Mouse (Mus musculus): Measurements from ENCODE around the gene 2610528J11Rik.

The 2610528J11Rik gene

GRCm38 (mm10) chr4:118542510-118543157, 15.8 kb downstream of the 2610528J11Rik start:
- no peak for DNase-seq (ENCODE audit: low spot score in 2 of 2)

GRCm38 (mm10) chr4:118543158-118543530, 16.3 kb downstream of the 2610528J11Rik start:
- DNase-seq (ENCODE audit: low spot score in 2 of 2): no peak

DNA sequence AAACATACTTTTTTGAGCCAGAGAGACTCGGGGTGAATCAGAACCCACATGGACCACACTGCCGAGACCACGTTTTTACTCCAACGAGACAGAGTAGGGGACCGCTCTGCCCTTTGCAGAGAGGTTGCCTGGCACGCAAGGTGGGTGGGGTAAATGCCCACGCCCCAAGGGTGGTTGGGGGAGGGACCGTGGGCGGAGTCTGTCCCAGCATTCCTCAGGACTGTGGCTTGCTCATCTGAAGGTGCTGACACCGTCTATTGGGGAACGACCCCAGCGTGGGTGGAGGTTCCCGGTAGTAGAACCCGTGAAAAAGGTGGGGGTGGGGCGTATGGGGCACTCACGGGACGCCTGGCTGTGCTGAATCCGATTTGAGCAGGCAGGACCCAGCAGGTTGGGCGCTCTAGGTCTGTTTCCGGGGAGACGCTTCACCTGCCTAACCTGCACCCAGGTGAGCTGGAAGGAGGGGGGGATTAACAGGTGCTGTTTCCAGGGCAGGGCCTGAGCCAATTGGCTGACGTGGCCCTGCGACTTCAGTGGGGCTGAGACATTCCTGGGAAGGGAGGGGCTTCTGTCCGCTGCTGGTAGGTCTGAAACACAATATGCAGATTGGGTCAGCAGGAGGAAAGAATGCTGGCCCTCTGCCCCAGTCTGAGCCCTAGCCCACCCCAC, 16.9 kb downstream of the 2610528J11Rik start, which contains the start of gene Tmem125:
Tmem125 (minus strand) TSS at position 453 of the 669 bp plus-strand sequence.
- no peak for DNase-seq (ENCODE audit: low spot score in 2 of 2)

DNA sequence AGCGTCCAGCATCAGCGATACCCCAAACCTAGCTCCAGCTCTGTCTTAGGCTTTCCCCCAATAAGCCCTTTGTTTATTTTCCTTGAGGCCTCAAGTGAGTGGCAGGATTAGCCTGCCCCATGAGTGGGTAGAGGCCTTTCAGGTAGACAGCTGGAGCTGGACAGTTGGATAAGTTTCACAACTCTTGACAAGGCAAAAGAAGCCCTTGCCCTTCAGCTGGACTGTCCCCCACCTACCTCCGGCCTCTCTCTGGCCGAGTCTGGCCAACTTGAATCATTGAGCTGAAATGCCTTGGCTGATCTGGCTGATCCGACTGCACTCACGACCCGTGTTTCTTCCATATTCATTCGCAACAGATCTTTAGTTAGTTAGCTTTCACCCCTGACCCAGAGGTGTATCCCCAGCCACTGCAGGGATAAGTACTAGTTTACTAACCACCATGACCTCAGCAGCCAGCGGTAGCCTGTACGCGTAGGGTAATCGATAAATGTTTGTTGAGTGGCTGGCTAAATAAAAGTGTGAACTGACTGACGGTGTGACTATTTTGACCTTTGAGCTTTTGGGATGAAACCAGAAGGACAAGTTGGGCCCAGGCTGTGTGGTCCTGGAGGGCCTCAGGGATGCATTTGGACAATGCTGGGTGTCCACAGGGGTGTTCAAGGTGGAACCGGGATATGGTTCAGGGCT, 17.8 kb downstream of the 2610528J11Rik start:
- no peak for DNase-seq (ENCODE audit: low spot score in 2 of 2)

GRCm38 (mm10) chr4:118547424-118548129, 20.8 kb downstream of the 2610528J11Rik start:
- DNase-seq (ENCODE audit: low spot score in 2 of 2): peak; percentile 64 to 81

DNA sequence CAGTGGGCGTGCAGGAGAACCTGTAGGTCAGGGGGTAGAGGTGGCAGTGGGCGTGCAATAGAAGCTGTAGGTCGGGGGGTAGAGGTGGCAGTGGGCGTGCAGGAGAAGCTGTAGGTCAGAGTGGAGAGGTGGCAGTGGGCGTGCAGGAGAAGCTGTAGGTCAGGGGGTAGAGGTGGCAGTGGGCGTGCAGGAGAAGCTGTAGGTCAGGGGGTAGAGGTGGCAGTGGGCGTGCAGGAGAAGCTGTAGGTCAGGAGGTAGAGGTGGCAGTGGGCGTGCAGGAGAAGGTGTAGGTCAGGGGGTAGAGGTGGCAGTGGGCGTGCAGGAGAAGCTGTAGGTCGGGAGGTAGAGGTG, 21.3 kb downstream of the 2610528J11Rik start:
- DNase-seq (ENCODE audit: low spot score in 2 of 2): peak; percentile 30 to 37

- DNase-seq (ENCODE audit: low spot score in 2 of 2): no peak
These were observed 26.3 kb downstream of the 2610528J11Rik start for GRCm38 (mm10) chr4:118553039-118553649.

GRCm38 (mm10) chr4:118564062-118564925, 37.5 kb downstream of the 2610528J11Rik start:
- no peak for DNase-seq (ENCODE audit: low spot score in 2 of 2)

DNA sequence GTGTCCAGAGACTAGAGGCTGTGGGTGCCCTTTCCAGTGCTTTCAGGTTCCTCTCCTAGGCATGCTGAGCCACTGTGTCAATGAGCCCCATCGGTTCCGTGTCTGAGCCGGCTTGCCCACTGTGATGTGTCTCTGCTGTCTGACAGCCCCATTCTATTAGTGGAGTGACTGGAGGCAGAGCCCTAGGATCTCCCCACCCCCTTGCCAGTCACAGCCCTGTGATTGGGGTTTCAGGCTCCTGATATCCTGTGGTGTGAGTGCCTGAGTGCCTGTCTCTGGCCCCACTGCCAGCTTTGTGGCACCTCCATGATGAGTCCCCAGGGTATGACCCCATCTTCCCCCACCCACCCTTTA, 38.1 kb downstream of the 2610528J11Rik start:
- DNase-seq (ENCODE audit: low spot score in 2 of 2): no peak

- DNase-seq (ENCODE audit: low spot score in 2 of 2): no peak
These were observed 39.4 kb downstream of the 2610528J11Rik start for GRCm38 (mm10) chr4:118566161-118566676.

- DNase-seq (ENCODE audit: low spot score in 2 of 2): peak; percentile 24 to 41
These were observed 41.9 kb downstream of the 2610528J11Rik start for GRCm38 (mm10) chr4:118568709-118569108.

- no peak for DNase-seq (ENCODE audit: low spot score in 2 of 2)
These were observed 42.5 kb downstream of the 2610528J11Rik start for GRCm38 (mm10) chr4:118569320-118569719.

- DNase-seq (ENCODE audit: low spot score in 2 of 2): no peak
These were observed 44.6 kb downstream of the 2610528J11Rik start for GRCm38 (mm10) chr4:118571441-118571840.

DNA sequence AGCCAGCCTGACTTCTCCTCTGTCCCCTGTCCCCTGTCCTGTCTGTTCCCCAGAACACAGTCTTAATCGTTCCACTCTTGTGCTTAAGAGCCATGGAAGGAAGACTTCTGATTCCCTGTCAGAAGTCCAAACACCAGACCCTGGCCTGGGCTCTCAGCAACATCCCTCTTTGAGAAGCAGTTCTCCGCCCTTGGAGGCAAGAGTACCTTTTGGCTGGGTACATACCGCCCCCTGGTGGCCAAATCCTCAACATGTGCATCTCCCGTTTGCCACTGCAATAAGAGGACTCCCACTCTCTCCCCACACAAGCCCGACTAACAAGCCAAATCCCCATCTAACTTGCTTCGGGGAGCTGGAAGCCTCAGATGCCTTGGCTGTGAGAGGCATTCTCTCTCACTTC, 49.3 kb downstream of the 2610528J11Rik start:
- DNase-seq (ENCODE audit: low spot score in 2 of 2): peak; percentile 51 to 69

DNA sequence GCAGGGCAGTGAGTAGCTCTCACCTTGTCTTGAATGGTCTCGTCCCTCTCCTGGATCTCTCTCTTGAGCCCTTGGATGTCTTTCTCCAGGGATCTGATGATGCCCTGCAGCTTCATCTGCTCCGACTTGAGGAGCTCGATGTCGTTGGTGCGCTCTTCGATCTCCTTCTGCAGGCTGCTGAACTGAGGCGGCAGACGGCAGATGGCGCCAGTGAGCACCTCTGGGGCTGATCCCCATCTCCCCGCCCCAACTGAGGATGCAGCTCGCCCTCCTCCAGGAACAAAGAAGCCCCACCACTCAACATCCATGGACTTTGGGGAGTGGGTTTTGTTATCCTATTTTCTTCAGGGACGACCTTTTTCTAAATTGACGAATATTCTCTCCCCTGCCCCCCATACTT, 52.5 kb downstream of the 2610528J11Rik start:
- DNase-seq (ENCODE audit: low spot score in 2 of 2): peak in 1 of 2 experiments; percentile 20

All from spleen, postnatal 14 days (tissue).